Mouse (Mus musculus) lung, adult 2 months (tissue): ENCODE results near the gene Phykpl.

Experiments used
- CTCF ChIP-seq: fragments of 200-500 bp; IDR thresholded peaks from 2 replicates; pipeline ENCODE4 v1.5.1; 2011; ENCODE audit warnings: mild to moderate bottlenecking, low read length, control low read depth; ENCODE audit not compliant: insufficient read depth
- POLR2A ChIP-seq: fragments of 200-500 bp; IDR thresholded peaks from 2 replicates; pipeline ENCODE4 v1.6.1; 2011; ENCODE audit warnings: low read depth, mild to moderate bottlenecking, control low read depth, low read length, borderline replicate concordance; ENCODE audit errors: extremely low read depth

- TF ChIP-seq CTCF (no peak), POLR2A (no peak)
Measured at GRCm38 (mm10) chr11:51640748-51641147, 56.2 kb downstream of the Phykpl start.
